Mouse (Mus musculus) testis, adult 2 months (tissue): ENCODE results near the gene Togaram1.

Experiments used
- CTCF ChIP-seq: fragments of 200-500 bp; IDR thresholded peaks from 2 replicates; pipeline ENCODE4 v1.5.1; 2012; ENCODE audit warnings: low read depth, mild to moderate bottlenecking, inconsistent platforms, low read length, moderate library complexity; ENCODE audit not compliant: control insufficient read depth, insufficient read depth, insufficient replicate concordance
- POLR2A ChIP-seq: fragments of 200-500 bp; IDR thresholded peaks from 2 replicates; pipeline ENCODE4 v1.6.1; 2012; ENCODE audit warnings: low read depth, mild to moderate bottlenecking, inconsistent platforms, low read length, moderate library complexity; ENCODE audit not compliant: control insufficient read depth

- TF ChIP-seq CTCF (no peak), POLR2A (no peak)
Observed at GRCm38 (mm10) chr12:65065241-65065640, 99.6 kb downstream of the Togaram1 start.
